Mouse (Mus musculus) embryo, embryonic 10 days (tissue): Measurements from ENCODE around the gene Miox.

Source experiments
- DNase-seq: peaks from one replicate; pipeline ENCODE4 v3.0.0-alpha.2; 2015; ENCODE audit warnings: low spot score

Miox gene

GRCm38 (mm10) chr15:89365141-89365551 is 30.9 kb downstream of the Miox start:
- DNase-seq, result no peak

GRCm38 (mm10) chr15:89372068-89372467 is 37.9 kb downstream of the Miox start:
- no peak for DNase-seq

DNA sequence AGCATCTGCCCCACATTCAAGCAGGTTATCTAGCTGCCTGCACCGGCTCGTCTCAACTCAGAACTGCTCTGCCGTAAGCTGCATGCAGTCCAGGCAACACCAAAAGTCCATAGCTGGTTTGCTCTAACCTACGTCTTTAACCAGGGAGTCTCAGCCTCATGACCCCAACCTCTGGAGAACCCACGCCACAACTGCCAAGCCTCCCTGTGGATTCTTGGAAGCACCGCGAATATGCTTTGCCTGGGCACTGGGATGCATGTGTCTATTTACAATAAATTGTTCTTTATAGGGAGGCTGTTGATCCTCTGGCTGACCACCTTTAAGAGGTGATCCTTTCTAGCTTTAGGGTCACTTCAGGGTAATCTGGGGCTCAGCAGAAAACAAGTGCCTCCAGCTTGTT is 38.3 kb downstream of the Miox start:
- DNase-seq, result no peak

- peak; percentile 89 for DNase-seq
Measured at GRCm38 (mm10) chr15:89373027-89373761, 39.0 kb downstream of the Miox start.

- peak; percentile 91 for DNase-seq
Measured at GRCm38 (mm10) chr15:89373762-89374248, 39.6 kb downstream of the Miox start, which contains the start of gene Sco2. TSS of gene Sco2 (minus strand) at chr15:89373846.

GRCm38 (mm10) chr15:89374340-89374739 is 40.1 kb downstream of the Miox start:
- DNase-seq, result no peak

GRCm38 (mm10) chr15:89374801-89375534 is 40.8 kb downstream of the Miox start:
- DNase-seq, result no peak

DNA sequence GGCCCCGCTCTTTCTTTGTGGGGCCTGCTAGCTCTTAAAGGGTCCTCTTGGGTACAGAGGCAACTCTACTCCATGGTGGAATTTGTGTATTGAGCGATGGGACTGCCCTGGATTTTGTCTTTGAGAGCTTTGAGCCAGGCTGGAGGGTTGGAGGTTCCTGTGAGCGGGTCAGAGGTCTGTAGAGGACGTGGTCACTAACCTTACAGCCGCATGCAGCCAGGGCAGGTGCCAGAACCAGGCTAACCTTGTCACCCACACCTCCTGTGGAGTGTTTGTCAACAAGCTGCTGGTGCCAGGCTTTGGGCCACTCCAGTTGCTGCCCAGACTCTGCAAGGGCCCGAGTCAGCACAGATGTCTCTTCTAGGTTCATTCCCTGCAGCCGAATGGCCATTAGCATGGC is 41.8 kb downstream of the Miox start:
- no peak for DNase-seq

DNA sequence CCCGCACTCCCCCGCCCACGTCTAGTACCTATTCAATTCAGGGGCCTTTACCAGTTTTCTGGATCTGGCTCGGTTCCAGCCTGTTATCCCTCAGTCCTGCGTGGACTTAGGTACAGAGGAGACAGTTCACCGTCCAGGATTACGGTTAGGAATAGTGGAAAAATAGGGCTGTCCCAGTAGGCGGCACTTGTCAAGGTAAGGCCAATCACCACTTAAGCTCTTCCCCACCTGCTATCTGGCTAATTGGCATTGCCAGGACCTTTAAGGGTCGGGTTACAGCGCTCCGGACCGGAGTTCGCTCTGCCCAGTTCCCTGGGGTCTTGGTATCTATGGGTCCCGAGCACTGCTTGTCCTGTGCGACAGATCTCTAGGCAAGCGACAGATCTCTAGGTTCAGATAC is 42.8 kb downstream of the Miox start, which contains the start of gene Tymp:
Gene Tymp (minus strand): TSS at position 83 of the 400 bp plus-strand sequence.
- no peak for DNase-seq

- DNase-seq, result no peak
Measured at GRCm38 (mm10) chr15:89377362-89377761, 43.2 kb downstream of the Miox start.

DNA sequence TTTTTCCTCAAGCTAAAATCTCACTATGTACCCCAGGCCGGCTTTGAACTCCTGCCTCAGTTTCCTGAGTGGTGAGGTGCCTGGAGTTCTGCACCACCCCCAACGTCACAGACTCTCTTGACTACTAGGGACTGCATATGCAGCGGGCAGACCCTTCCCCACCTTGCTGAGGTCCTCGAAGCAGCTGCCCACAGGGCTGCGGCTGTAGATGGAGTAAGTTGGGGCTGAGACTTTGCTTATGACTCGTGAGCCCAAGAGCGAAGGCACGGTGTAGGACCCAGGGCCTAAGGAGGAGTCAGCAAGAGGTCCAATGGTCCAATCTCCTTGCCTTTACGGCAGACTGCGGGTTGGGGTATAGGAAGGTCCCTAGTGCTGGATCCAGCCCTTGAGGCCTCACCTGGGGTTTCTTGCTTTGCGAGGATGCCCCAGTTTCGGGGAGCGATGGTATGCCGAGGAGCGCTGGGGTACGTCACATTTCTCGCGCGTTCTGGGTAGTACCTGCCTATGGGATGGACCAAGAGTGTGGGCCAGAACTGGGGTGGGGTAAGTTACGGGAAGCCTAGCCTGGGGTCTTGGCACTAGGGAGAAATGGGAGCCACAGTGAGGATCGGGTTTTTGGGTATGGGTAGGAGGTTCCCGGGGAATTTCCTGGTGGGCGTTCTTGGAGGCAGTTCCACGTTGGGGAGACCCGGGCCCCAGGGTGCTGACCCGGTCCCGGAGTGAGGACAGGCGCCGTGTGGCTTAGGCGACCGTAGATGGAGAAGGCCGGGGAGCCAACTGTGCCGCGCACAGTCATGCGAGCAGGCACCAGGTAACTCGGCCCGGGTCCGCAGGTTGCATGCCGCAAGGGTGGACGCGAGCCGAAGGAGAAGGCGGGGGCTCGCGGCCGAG is 44.0 kb downstream of the Miox start:
- no peak for DNase-seq

- peak; percentile 53 for DNase-seq
Measured at GRCm38 (mm10) chr15:89378831-89379401, 44.7 kb downstream of the Miox start, which contains the start of gene Odf3b. TSS of gene Odf3b (minus strand) at chr15:89379282.

- DNase-seq, result no peak
Measured at GRCm38 (mm10) chr15:89379429-89379828, 45.2 kb downstream of the Miox start.

- no peak for DNase-seq
Measured at GRCm38 (mm10) chr15:89384617-89385016, 50.4 kb downstream of the Miox start, which contains the start of gene Klhdc7b. TSS of gene Klhdc7b (plus strand) at chr15:89384917.
